Mouse (Mus musculus) ES-E14 (cell line): Measurements from ENCODE around the gene Ccar1. TPM values are rescaled to one million over a fixed set of nuclear protein-coding genes. Genes with fewer than 3 reads are reported as not detected.

Experiments used
- DNase-seq: peaks from one replicate; pipeline ENCODE4 v3.0.0-alpha.2; 2013; ENCODE audit warnings: low read depth, low spot score
- H3K27ac ChIP-seq: 2 replicates; pipeline ENCODE4 v1.5.1; 2012; ENCODE audit warnings: low read depth, mild to moderate bottlenecking, low read length, moderate library complexity, mixed read lengths; ENCODE audit not compliant: poor library complexity, insufficient read depth, severe bottlenecking
- H3K36me3 ChIP-seq: 2 replicates; pipeline ENCODE4 v1.6.1; 2012; ENCODE audit warnings: mild to moderate bottlenecking, low read length, moderate library complexity, mixed read lengths; ENCODE audit not compliant: control insufficient read depth, poor library complexity, insufficient read depth, severe bottlenecking
- H3K4me1 ChIP-seq, 2 experiments: fragments of 150-350 bp in 1 of 2; sonication (generic) in 1 of 2; 2 replicates each; pipeline ENCODE4 v1.6.1; 2012; ENCODE audit warnings: low read length in 2 of 2, mild to moderate bottlenecking in 1 of 2, mixed read lengths in 1 of 2; ENCODE audit not compliant: control insufficient read depth in 2 of 2, insufficient read depth in 2 of 2, poor library complexity in 1 of 2
- H3K4me3 ChIP-seq, 2 experiments: fragments of 150-350 bp in 1 of 2; sonication (generic) in 1 of 2; 2 replicates each; pipeline ENCODE4 v1.5.1; 2012; ENCODE audit warnings: low read length in 2 of 2, low read depth in 1 of 2, mild to moderate bottlenecking in 1 of 2, mixed read lengths in 1 of 2; ENCODE audit not compliant: insufficient read depth in 1 of 2, poor library complexity in 1 of 2, severe bottlenecking in 1 of 2
- H3K9ac ChIP-seq: 2 replicates; pipeline ENCODE4 v1.6.1; 2012; ENCODE audit warnings: low read depth, mild to moderate bottlenecking, low read length, mixed read lengths; ENCODE audit not compliant: poor library complexity, insufficient read depth, severe bottlenecking
- H3K9me3 ChIP-seq: fragments of 150-350 bp; sonication (generic); 2 replicates; pipeline ENCODE4 v1.6.1; 2012; ENCODE audit warnings: low read depth, mild to moderate bottlenecking, low read length; ENCODE audit not compliant: control insufficient read depth, insufficient read depth
- CHD2 ChIP-seq: IDR thresholded peaks from 2 replicates; pipeline ENCODE4 v1.6.1; 2014; ENCODE audit warnings: mild to moderate bottlenecking, low read depth, low read length, inconsistent platforms
- HCFC1 ChIP-seq: IDR thresholded peaks from 2 replicates; pipeline ENCODE4 v1.6.1; 2012; ENCODE audit warnings: low read length, inconsistent platforms, borderline replicate concordance; ENCODE audit not compliant: insufficient read depth
- MAFK ChIP-seq: IDR thresholded peaks from 2 replicates; pipeline ENCODE4 v1.6.1; 2014; ENCODE audit warnings: mild to moderate bottlenecking, low read depth, low read length, inconsistent platforms; ENCODE audit not compliant: insufficient read depth
- ZC3H11A ChIP-seq: IDR thresholded peaks from 2 replicates; pipeline ENCODE4 v1.6.1; 2012; ENCODE audit warnings: low read depth, mild to moderate bottlenecking, inconsistent platforms, low read length, borderline replicate concordance
- ZNF384 ChIP-seq: IDR thresholded peaks from 2 replicates; pipeline ENCODE4 v1.6.1; 2012; ENCODE audit warnings: low read depth, low read length, inconsistent platforms
- in situ Hi-C, 2 experiments: fragments of 600-800 bp; cut with MboI; formaldehyde crosslinking; loops; one replicate each; pipeline ENCODE4 v1.15.1; 2025; ENCODE audit warnings: low sequenced_read_pairs in 2 of 2, inconsistent platforms in 1 of 2; ENCODE audit not compliant: unreplicated experiment in 2 of 2
- total RNA-seq: library from RNA; depleted of rRNA; stranded (reverse); fragments of 300-350 nt; gene quantifications from 2 replicates; pipeline ENCODE4 v1.2.3, GENCODE M21; 2012

Gene Ccar1
- total RNA-seq, 1 experiment = 70.9 TPM

- TF ChIP-seq MAFK (no peak), ZC3H11A (no peak), ZNF384 (no peak), HCFC1 (no peak), CHD2 (no peak)
- Histone ChIP-seq H3K36me3 (no peaks in the 10 kb centered on the region; the same call in 1 of the 2 replicates), H3K27ac (no peak overlapping the region), H3K4me3 (no peak overlapping the region), H3K4me1 (0 out of 4 replicates have a peak, but pooled peaks cover 0 to 2% of the 10 kb centered on the region in 2 experiments), H3K9ac (no peak overlapping the region), H3K9me3 (no peaks in the 10 kb centered on the region)
- no peak for DNase-seq
- in situ Hi-C loops = no loop called here
Measured at GRCm38 (mm10) chr10:62831546-62831945, 39.5 kb upstream of the Ccar1 start.

- H3K4me3 ChIP-seq = no peak overlapping the region
- DNase-seq = no peak
- no peaks in the 10 kb centered on the region for H3K4me1 ChIP-seq
- H3K27ac ChIP-seq = no peak overlapping the region
- in situ Hi-C loops = no loop called here
- H3K9ac ChIP-seq = no peak overlapping the region
- peaks cover 2% of the 10 kb centered on the region; the same call in 1 of the 2 replicates for H3K36me3 ChIP-seq
- H3K9me3 ChIP-seq = no peaks in the 10 kb centered on the region
- TF ChIP-seq MAFK (no peak), HCFC1 (no peak), ZC3H11A (no peak), CHD2 (no peak), ZNF384 (no peak)
Measured at GRCm38 (mm10) chr10:62824474-62824873, 32.4 kb upstream of the Ccar1 start.

GRCm38 (mm10) chr10:62823431-62823830 is 31.3 kb upstream of the Ccar1 start:
- in situ Hi-C loops = no loop called here
- no peaks in the 10 kb centered on the region for H3K4me1 ChIP-seq
- DNase-seq = no peak
- no peak overlapping the region for H3K27ac ChIP-seq
- H3K36me3 ChIP-seq = peaks cover 2% of the 10 kb centered on the region
- H3K4me3 ChIP-seq = no peak overlapping the region
- H3K9me3 ChIP-seq = no peaks in the 10 kb centered on the region
- TF ChIP-seq HCFC1 = no peak
- TF ChIP-seq MAFK = no peak
- no peak for TF ChIP-seq ZC3H11A
- no peak for TF ChIP-seq CHD2
- no peak for TF ChIP-seq ZNF384
- H3K9ac ChIP-seq = no peak overlapping the region

- in situ Hi-C loops = no loop called here
- no peak overlapping the region for H3K4me3 ChIP-seq
- TF ChIP-seq ZC3H11A (no peak), ZNF384 (no peak), CHD2 (no peak), MAFK (no peak), HCFC1 (no peak)
- H3K9me3 ChIP-seq = no peaks in the 10 kb centered on the region
- DNase-seq = no peak
- no peak overlapping the region for H3K27ac ChIP-seq
- H3K4me1 ChIP-seq = no peaks in the 10 kb centered on the region
- no peak overlapping the region for H3K9ac ChIP-seq
- H3K36me3 ChIP-seq = peaks cover 6% of the 10 kb centered on the region
Measured at GRCm38 (mm10) chr10:62810010-62810409, 17.9 kb upstream of the Ccar1 start.

GRCm38 (mm10) chr10:62808766-62809165 is 16.7 kb upstream of the Ccar1 start:
- Histone ChIP-seq H3K36me3 (peaks cover 6% of the 10 kb centered on the region), H3K27ac (no peak overlapping the region), H3K9ac (no peak overlapping the region), H3K4me1 (no peaks in the 10 kb centered on the region), H3K9me3 (no peaks in the 10 kb centered on the region), H3K4me3 (no peak overlapping the region)
- TF ChIP-seq ZC3H11A (no peak), CHD2 (no peak), HCFC1 (no peak), MAFK (no peak), ZNF384 (no peak)
- DNase-seq = no peak
- in situ Hi-C loops = no loop called here
